Mouse (Mus musculus): ENCODE measurements around the gene Mettl26.

DNA sequence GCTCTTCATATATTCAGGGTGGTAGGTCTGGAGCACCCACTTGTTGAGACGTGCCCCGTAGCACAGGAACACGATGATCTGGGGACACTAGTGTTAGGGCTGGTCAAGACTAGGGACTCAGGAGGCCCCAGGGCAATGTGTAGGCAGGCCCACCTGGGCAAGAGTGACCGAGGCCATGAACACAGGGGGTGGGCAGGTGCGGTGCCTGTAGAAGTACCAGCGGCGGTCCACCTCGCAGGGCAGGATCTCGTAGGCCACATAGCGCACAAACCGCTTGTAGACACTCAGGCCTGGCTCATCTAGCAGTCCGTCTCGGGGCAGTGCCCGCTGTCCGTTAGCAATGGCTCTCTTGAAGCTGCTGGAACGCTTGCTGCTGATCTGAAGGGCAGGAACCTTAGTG lies 39.1 kb upstream of the Mettl26 start:
- TF ChIP-seq CTCF (IDR thresholded peaks at IDR 0.05; ENCODE audit: low read depth) (no peak), EP300 (IDR thresholded peaks at IDR 0.05; ENCODE audit: low read depth) (no peak)

All from liver, embryonic 14.5 days (tissue).